Mouse (Mus musculus): ENCODE data around the gene Cnot3.

GRCm38 (mm10) chr7:3644672-3645487 is at the start of gene Cnot3:
- TF ChIP-seq GATA1 (IDR thresholded peaks at IDR 0.05; ENCODE audit: low read length) (peak; percentile 36; the same call in 1 of the 2 replicates), TAL1 (IDR thresholded peaks at IDR 0.05; ENCODE audit: low read length) (no peak)

Data from erythroblast, embryonic 14.5 days (primary cell).